Mouse (Mus musculus): Measurements from ENCODE around the gene Nhp2. TPM values are rescaled to one million over a fixed set of nuclear protein-coding genes. Genes with fewer than 3 reads are reported as not detected.

Nhp2 gene
- polyA plus RNA-seq, 1 experiment = 78.5 TPM

DNA sequence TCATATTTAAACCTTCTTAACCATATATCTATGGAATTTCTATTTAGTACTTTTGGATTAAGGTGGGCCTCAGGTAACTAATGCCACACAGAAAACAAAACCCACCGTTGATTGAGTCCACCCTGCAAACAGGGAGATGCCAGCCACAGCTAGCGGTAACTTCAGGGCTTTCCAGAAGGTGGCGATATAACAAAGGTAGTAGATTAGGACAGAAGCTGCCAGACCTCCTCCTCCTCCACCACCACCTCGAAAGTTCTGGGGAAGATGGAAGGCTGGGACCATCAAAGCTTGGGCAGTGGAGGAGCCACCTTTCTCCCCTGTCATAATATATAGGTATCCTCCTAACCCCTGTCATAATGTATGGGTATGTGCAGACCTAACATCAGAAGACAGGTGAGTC lies 1.8 kb upstream of the Nhp2 start:
- Histone ChIP-seq H3K4me3 (ENCODE audit: insufficient read depth, low read length) (no peak overlapping the region), H3K27ac (ENCODE audit: insufficient read depth, low read length) (no peak overlapping the region), H3K4me1 (ENCODE audit: control insufficient read depth, insufficient read depth, low read length) (peaks cover 11% of the 10 kb centered on the region)
- TF ChIP-seq POLR2A (IDR thresholded peaks at IDR 0.05; ENCODE audit: extremely low read depth, insufficient read depth, low read length) (no peak), CTCF (IDR thresholded peaks at IDR 0.05; ENCODE audit: extremely low read depth, insufficient read depth, low read length) (peak; percentile 92)

GRCm38 (mm10) chr11:51618894-51619408 lies 584 bp upstream of the Nhp2 start:
- H3K4me1 ChIP-seq (ENCODE audit: control insufficient read depth, insufficient read depth, low read length) = peaks cover 14% of the 10 kb centered on the region
- no peak overlapping the region for H3K27ac ChIP-seq (ENCODE audit: insufficient read depth, low read length)
- peak overlapping the region; percentile 77 for H3K4me3 ChIP-seq (ENCODE audit: insufficient read depth, low read length)
- no peak for TF ChIP-seq POLR2A (IDR thresholded peaks at IDR 0.05; ENCODE audit: extremely low read depth, insufficient read depth, low read length)
- TF ChIP-seq CTCF (IDR thresholded peaks at IDR 0.05; ENCODE audit: extremely low read depth, insufficient read depth, low read length) = no peak

DNA sequence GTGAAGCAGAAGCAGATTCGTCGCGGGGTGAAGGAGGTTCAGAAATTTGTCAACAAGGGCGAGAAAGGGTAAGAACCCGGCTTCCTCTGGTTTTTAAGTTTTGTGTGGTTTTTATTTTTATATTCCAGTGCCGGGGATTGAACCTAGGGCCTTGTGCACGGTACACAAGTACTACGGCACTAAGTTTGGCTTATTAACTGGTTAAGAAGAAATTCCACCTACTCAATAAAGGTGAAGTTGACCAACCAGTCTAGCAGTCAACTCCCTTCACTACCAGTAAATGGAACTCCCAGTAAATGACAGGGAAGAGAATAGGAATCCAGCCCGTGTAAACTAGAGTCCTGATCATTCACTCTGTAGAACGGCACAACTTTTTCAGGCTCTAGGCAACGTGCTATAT lies 549 bp downstream of the Nhp2 start:
- H3K27ac ChIP-seq (ENCODE audit: insufficient read depth, low read length) = no peak overlapping the region
- peaks cover 15% of the 10 kb centered on the region for H3K4me1 ChIP-seq (ENCODE audit: control insufficient read depth, insufficient read depth, low read length)
- no peak for TF ChIP-seq POLR2A (IDR thresholded peaks at IDR 0.05; ENCODE audit: extremely low read depth, insufficient read depth, low read length)
- no peak for TF ChIP-seq CTCF (IDR thresholded peaks at IDR 0.05; ENCODE audit: extremely low read depth, insufficient read depth, low read length)
- H3K4me3 ChIP-seq (ENCODE audit: insufficient read depth, low read length) = peak overlapping the region; percentile 77

DNA sequence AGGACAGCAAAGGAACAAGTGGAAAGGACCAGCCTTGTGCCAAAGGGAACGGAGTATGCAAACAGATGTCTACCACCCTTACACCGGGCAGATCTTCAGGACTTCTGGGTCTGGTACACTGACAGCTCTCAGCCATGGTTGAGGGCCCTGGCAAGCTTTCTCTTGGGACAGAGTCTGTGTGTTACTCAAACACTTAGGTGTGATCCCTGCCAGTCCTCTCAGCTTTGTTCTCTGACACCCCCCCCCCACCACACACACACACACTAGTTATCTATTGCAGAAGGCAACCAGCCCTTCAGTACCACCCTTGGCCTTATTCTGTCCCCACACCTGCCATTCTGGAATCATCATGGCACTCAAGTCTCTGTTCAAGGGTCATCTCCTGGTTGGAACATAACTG lies 2.2 kb downstream of the Nhp2 start:
- Histone ChIP-seq H3K4me1 (ENCODE audit: control insufficient read depth, insufficient read depth, low read length) (peaks cover 14% of the 10 kb centered on the region), H3K27ac (ENCODE audit: insufficient read depth, low read length) (peak overlapping the region; percentile 66), H3K4me3 (ENCODE audit: insufficient read depth, low read length) (no peak overlapping the region)
- TF ChIP-seq CTCF (IDR thresholded peaks at IDR 0.05; ENCODE audit: extremely low read depth, insufficient read depth, low read length) (no peak), POLR2A (IDR thresholded peaks at IDR 0.05; ENCODE audit: extremely low read depth, insufficient read depth, low read length) (no peak)

- Histone ChIP-seq H3K4me3 (ENCODE audit: insufficient read depth, low read length) (no peak overlapping the region), H3K27ac (ENCODE audit: insufficient read depth, low read length) (peak overlapping the region; percentile 66; the same call in 1 of the 2 replicates), H3K4me1 (ENCODE audit: control insufficient read depth, insufficient read depth, low read length) (peaks cover 15% of the 10 kb centered on the region)
- TF ChIP-seq CTCF (IDR thresholded peaks at IDR 0.05; ENCODE audit: extremely low read depth, insufficient read depth, low read length) (no peak), POLR2A (IDR thresholded peaks at IDR 0.05; ENCODE audit: extremely low read depth, insufficient read depth, low read length) (peak; percentile 54; the same call in 1 of the 2 replicates)
These were observed 3.5 kb downstream of the Nhp2 start for GRCm38 (mm10) chr11:51622971-51623491.

DNA sequence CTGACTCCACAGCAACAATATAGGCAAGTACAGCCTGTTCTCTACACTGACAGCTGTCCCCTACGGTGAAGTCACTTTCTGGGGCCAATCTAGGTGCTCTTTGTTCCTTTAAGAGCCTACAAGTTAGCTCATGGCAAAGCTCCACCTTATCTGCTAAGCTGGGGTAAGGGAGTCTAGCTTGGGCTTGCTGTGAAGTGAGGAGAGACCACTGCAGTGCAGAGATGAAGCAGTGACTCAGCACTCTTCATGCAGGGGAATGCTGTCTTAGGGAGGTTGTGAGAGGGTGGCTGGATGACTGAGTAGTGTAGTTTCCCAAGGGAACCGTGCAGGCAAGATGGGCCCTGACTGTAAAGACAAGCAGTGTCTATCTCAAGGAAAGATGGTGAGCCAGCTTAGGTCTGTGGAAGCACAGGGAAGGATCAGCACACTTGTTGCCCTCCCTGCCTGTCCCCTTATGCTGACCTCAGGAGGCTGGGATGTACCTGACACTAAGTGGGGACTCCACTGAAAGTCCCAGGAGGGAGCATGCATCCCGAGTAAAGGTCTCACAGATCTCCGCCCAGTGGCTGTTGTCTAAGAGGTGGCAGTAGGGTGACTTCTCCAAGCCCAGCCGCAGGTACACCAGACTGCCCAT lies 5.8 kb downstream of the Nhp2 start:
- Histone ChIP-seq H3K27ac (ENCODE audit: insufficient read depth, low read length) (peak overlapping the region; percentile 55), H3K4me3 (ENCODE audit: insufficient read depth, low read length) (no peak overlapping the region), H3K4me1 (ENCODE audit: control insufficient read depth, insufficient read depth, low read length) (peaks cover 18% of the 10 kb centered on the region)
- TF ChIP-seq POLR2A (IDR thresholded peaks at IDR 0.05; ENCODE audit: extremely low read depth, insufficient read depth, low read length) (no peak), CTCF (IDR thresholded peaks at IDR 0.05; ENCODE audit: extremely low read depth, insufficient read depth, low read length) (no peak)

DNA sequence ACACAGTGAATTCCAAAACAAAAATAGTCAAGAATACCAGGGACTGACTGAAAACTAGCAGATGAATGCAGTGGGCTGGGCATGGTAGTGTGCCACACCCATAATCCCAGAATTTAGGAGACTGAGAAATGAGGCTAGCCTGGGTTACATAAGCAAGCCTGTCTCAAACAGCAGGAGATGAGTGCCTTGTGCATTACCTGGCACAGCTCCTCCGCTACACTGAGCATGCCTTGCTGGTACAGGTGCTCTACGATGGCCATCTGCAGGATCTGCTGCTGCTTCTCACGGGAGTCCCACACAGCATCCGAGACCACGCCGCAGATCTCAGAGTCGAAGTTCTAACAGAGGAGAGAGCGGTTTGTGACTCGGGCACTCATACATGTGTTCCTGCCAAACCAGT lies 7.9 kb downstream of the Nhp2 start:
- H3K4me1 ChIP-seq (ENCODE audit: control insufficient read depth, insufficient read depth, low read length) = peaks cover 18% of the 10 kb centered on the region
- H3K4me3 ChIP-seq (ENCODE audit: insufficient read depth, low read length) = no peak overlapping the region
- no peak for TF ChIP-seq POLR2A (IDR thresholded peaks at IDR 0.05; ENCODE audit: extremely low read depth, insufficient read depth, low read length)
- TF ChIP-seq CTCF (IDR thresholded peaks at IDR 0.05; ENCODE audit: extremely low read depth, insufficient read depth, low read length) = no peak
- H3K27ac ChIP-seq (ENCODE audit: insufficient read depth, low read length) = peak overlapping the region; percentile 67

DNA sequence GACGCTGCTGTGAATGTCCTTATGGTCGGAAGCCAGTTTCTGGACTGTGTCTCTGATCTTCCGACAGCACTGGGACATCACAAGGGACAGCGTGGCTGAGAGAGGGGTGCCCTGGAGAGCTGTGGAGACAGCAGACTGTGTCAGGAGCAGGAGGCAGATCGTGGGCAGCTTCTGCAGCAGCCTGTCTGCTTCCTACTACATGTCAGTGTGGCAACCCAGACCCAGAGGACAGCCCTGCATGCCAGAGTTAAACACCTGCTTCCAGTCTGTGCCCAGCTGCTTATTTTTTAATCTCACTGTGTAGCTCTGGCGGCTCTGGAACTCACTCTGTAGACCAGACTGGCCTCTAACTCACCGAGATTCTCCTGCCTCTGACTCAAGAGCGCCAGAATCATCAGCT lies 8.4 kb downstream of the Nhp2 start:
- Histone ChIP-seq H3K4me3 (ENCODE audit: insufficient read depth, low read length) (no peak overlapping the region), H3K27ac (ENCODE audit: insufficient read depth, low read length) (peak overlapping the region; percentile 67), H3K4me1 (ENCODE audit: control insufficient read depth, insufficient read depth, low read length) (peaks cover 17% of the 10 kb centered on the region)
- TF ChIP-seq CTCF (IDR thresholded peaks at IDR 0.05; ENCODE audit: extremely low read depth, insufficient read depth, low read length) = no peak

GRCm38 (mm10) chr11:51629651-51630314 lies 10.2 kb downstream of the Nhp2 start:
- Histone ChIP-seq H3K4me3 (ENCODE audit: insufficient read depth, low read length) (no peak overlapping the region), H3K4me1 (ENCODE audit: control insufficient read depth, insufficient read depth, low read length) (peaks cover 12% of the 10 kb centered on the region), H3K27ac (ENCODE audit: insufficient read depth, low read length) (peak overlapping the region; percentile 68)
- TF ChIP-seq POLR2A (IDR thresholded peaks at IDR 0.05; ENCODE audit: extremely low read depth, insufficient read depth, low read length) = no peak
